Mouse (Mus musculus): ENCODE measurements around the gene Spred2. TPM values are rescaled to one million over a fixed set of nuclear protein-coding genes. Genes with fewer than 3 reads are reported as not detected.
A peak's percentile ranks its signal among the peaks of the same experiment; 100 is the strongest.

Gene Spred2
- polyA plus RNA-seq, 1 experiment = 24.0 TPM

DNA sequence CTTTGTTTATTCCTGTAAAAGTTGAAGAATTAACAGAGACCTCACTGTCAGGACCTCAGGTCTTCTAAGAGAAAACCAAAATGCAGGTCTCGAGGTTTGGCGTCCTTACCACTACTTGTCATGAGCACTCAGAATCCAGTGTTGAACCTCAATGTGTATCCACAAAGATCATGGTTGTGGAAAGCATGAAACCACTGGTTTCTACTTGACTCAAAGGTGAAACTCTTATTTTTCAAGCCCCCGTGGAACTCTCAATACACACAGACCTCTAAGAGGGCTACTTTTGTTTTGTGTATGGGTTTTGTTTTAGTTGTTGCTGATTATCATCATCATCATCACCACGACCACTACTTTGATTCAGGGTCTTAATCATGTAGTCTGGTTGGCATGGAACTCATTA, 2.0 kb upstream of the Spred2 start:
- Histone ChIP-seq H3K4me1 (ENCODE audit: control insufficient read depth, insufficient read depth, low read length) (peaks cover 7% of the 10 kb centered on the region), H3K4me3 (replicated peaks; ENCODE audit: extremely low read depth, low read depth, low read length) (no peak overlapping the region)
- 94% methylated on average over 4 of the region's 4 CpGs for WGBS
- TF ChIP-seq CTCF (IDR thresholded peaks at IDR 0.05; ENCODE audit: insufficient read depth, low read length) (no peak), POLR2A (IDR thresholded peaks at IDR 0.05; ENCODE audit: borderline replicate concordance, extremely low read depth, low read depth, low read length) (no peak)
- DNase-seq = no peak

DNA sequence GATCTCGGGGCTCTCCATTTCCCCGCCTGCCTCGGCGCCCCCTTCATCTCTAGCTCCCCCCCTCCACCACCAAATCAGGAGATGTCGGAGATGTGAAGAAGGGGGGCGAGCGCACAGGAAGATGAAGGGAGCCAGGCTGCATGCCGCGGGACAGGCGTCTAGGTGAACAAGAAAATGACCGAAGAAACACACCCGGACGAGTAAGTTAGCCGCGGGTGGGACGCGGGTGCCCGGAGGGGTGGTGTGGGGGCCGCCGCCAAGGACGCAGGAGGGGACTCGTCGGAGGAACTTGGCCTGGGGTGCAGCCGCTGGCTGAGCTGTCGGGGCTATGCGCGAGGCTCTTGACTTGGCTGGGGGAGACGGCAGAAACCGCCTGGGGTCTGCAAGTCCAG, 578 bp downstream of the Spred2 start:
- no peak for TF ChIP-seq CTCF (IDR thresholded peaks at IDR 0.05; ENCODE audit: insufficient read depth, low read length)
- TF ChIP-seq POLR2A (IDR thresholded peaks at IDR 0.05; ENCODE audit: borderline replicate concordance, extremely low read depth, low read depth, low read length) = no peak
- WGBS = under 1% methylated on average over 29 of the region's 29 CpGs
- DNase-seq = no peak
- Histone ChIP-seq H3K4me3 (replicated peaks; ENCODE audit: extremely low read depth, low read depth, low read length) (peak overlapping the region; percentile 95), H3K4me1 (ENCODE audit: control insufficient read depth, insufficient read depth, low read length) (peaks cover 7% of the 10 kb centered on the region)

GRCm38 (mm10) chr11:19925149-19925975, 1.2 kb downstream of the Spred2 start:
- 1% methylated on average over 75 of the region's 75 CpGs for WGBS
- peak; percentile 72 for DNase-seq
- TF ChIP-seq POLR2A (IDR thresholded peaks at IDR 0.05; ENCODE audit: borderline replicate concordance, extremely low read depth, low read depth, low read length) (no peak), CTCF (IDR thresholded peaks at IDR 0.05; ENCODE audit: insufficient read depth, low read length) (no peak)
- Histone ChIP-seq H3K4me1 (ENCODE audit: control insufficient read depth, insufficient read depth, low read length) (peaks cover 7% of the 10 kb centered on the region), H3K4me3 (replicated peaks; ENCODE audit: extremely low read depth, low read depth, low read length) (peak overlapping the region; percentile 95)

DNA sequence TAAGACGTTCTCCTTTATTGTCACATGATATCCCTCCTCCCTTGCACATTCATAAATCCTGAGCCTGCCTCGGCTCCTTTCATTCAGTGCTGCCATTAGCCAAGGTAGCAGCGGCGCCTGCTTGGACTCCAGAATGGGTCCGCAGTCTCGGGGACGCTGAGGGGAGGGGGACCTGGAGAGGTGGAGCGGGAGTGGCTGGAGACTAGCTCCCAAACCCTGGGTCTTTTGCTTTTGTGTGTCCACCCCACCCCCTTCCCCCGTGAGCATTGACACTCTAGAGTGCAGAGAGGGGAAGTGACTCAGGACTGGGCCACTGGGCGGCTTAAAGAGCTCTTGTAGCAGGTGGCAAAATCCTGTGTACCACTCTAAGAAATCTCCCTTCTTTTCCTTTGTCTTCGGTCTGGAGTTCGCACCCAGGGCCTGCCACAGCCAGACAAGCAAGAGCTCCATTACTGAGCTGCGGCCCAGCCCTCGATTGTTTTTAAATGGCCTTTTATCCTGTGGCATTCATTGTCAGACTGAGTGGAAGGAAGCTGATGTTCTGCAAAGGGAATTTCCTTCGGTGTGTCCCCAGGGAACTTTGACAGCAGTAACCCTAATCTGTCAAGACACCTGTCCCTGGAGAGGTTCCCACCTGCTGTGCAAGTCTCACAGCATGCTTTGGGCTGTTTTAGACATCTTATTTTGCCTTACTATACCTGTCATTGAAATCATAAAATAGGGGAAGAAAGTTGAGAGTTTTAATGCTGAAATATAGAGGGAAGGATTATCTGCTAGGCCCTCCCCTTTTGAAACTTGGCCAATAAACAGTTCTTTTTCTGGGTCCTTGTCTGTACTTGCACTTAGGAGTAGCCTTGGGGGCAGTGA, 2.0 kb downstream of the Spred2 start:
- Histone ChIP-seq H3K4me1 (ENCODE audit: control insufficient read depth, insufficient read depth, low read length) (peaks cover 7% of the 10 kb centered on the region), H3K4me3 (replicated peaks; ENCODE audit: extremely low read depth, low read depth, low read length) (peak overlapping the region; percentile 95)
- 4% methylated on average over 15 of the region's 15 CpGs for WGBS
- TF ChIP-seq CTCF (IDR thresholded peaks at IDR 0.05; ENCODE audit: insufficient read depth, low read length) = no peak
- no peak for TF ChIP-seq POLR2A (IDR thresholded peaks at IDR 0.05; ENCODE audit: borderline replicate concordance, extremely low read depth, low read depth, low read length)
- peak; percentile 58 for DNase-seq

- no peak for DNase-seq
- WGBS = 66% methylated on average over 2 of the region's 2 CpGs
Measured at GRCm38 (mm10) chr11:19926843-19927120, 2.6 kb downstream of the Spred2 start.

DNA sequence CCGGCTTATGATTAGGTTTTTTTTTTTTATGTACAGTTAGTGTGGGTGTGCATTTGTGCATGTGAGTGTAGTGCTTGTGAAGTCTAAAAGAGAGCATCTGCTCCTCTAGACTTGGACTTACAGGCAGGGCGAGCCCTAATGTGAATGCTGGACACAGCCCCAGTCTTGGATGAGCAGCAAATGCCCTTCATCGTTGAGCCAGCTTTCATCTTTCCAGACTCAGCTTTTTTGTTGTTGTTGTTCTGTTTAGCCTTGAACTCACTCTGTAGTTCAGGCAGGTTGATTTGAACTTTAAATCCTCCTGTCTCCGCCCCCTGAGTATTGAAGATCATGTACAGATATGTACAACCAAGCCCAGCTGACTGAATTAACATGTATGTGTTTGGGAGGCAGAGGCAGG, 4.5 kb downstream of the Spred2 start:
- DNase-seq = no peak
- H3K4me3 ChIP-seq (replicated peaks; ENCODE audit: extremely low read depth, low read depth, low read length) = no peak overlapping the region
- WGBS = 87% methylated on average over 4 of the region's 4 CpGs
- H3K4me1 ChIP-seq (ENCODE audit: control insufficient read depth, insufficient read depth, low read length) = peaks cover 7% of the 10 kb centered on the region
- no peak for TF ChIP-seq CTCF (IDR thresholded peaks at IDR 0.05; ENCODE audit: insufficient read depth, low read length)
- TF ChIP-seq POLR2A (IDR thresholded peaks at IDR 0.05; ENCODE audit: borderline replicate concordance, extremely low read depth, low read depth, low read length) = no peak

More at GRCm38 (mm10) chr11:19926843-19927120, 2.6 kb downstream of the Spred2 start:
- TF ChIP-seq POLR2A (IDR thresholded peaks at IDR 0.05; ENCODE audit: borderline replicate concordance, extremely low read depth, low read depth, low read length) (no peak), CTCF (IDR thresholded peaks at IDR 0.05; ENCODE audit: insufficient read depth, low read length) (no peak)
- peaks cover 7% of the 10 kb centered on the region for H3K4me1 ChIP-seq (ENCODE audit: control insufficient read depth, insufficient read depth, low read length)
- no peak overlapping the region for H3K4me3 ChIP-seq (replicated peaks; ENCODE audit: extremely low read depth, low read depth, low read length)

DNA sequence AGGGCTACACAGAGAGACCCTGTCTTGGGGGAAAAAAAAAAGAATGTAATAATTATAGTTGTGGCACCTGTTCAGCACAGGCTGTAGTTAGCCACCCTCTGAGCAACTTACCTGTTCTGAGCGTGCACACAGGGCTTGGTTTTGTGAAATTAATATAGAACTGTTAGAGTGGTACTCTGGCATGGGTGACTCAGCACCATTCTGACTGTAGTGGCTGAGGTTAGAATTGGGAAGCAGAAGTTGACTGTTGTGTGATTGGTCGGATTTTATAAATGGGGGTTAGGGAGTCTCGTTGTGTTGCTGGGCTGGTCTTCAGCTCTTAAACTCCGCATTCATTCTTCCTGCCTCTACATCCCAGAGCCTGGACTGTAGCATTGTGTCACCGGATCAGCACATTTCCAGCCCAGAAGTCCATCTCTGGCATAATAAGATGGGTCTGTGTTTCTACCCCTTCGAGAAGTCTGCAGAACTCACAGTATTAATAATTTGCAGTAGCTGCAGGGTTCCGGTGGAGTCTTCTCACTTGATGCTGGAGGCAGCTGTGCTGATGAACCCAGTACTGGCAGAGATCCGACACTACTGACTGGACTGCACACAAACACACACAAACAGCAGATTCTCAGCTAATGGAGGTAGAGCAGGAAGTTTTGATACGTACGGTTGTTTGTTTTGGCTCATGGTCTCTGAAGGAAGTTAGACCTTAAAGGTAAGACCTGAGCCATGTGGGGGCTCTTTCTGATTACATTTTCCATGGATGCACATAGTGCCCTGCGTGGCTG, 5.1 kb downstream of the Spred2 start:
- 57% methylated on average over 11 of the region's 11 CpGs for WGBS
- H3K4me1 ChIP-seq (ENCODE audit: control insufficient read depth, insufficient read depth, low read length) = peaks cover 7% of the 10 kb centered on the region
- DNase-seq = no peak

GRCm38 (mm10) chr11:19931569-19932230, 7.5 kb downstream of the Spred2 start:
- DNase-seq = no peak
- WGBS = 90% methylated on average over 9 of the region's 9 CpGs

More for the DNA sequence above, 5.1 kb downstream of the Spred2 start:
- TF ChIP-seq POLR2A (IDR thresholded peaks at IDR 0.05; ENCODE audit: borderline replicate concordance, extremely low read depth, low read depth, low read length) (no peak), CTCF (IDR thresholded peaks at IDR 0.05; ENCODE audit: insufficient read depth, low read length) (no peak)
- H3K4me3 ChIP-seq (replicated peaks; ENCODE audit: extremely low read depth, low read depth, low read length) = no peak overlapping the region

More at GRCm38 (mm10) chr11:19931569-19932230, 7.5 kb downstream of the Spred2 start:
- Histone ChIP-seq H3K4me3 (replicated peaks; ENCODE audit: extremely low read depth, low read depth, low read length) (no peak overlapping the region), H3K4me1 (ENCODE audit: control insufficient read depth, insufficient read depth, low read length) (no peaks in the 10 kb centered on the region; the same call in 1 of the 2 replicates)
- no peak for TF ChIP-seq POLR2A (IDR thresholded peaks at IDR 0.05; ENCODE audit: borderline replicate concordance, extremely low read depth, low read depth, low read length)
- TF ChIP-seq CTCF (IDR thresholded peaks at IDR 0.05; ENCODE audit: insufficient read depth, low read length) = no peak
